ENCODE assay signal across 11 mouse cellular contexts in genomic region chr1:177308213-177308872, GRCm38 (mm10). TPM values are rescaled to one million over a fixed set of nuclear protein-coding genes. Genes with fewer than 3 reads are reported as not detected.
DNase-seq lines count a peak whose midpoint lies in the region; ATAC-seq and TF ChIP-seq lines count a peak whose summit lies in the region.
"Had no signal": no experiment of that assay in that cellular context is flagged by ENCODE, and none has a peak within 500 bp of the region (broad histone marks: within the 10 kb centered on the region; RNA-seq: fewer than 3 reads in every experiment).

No protein-coding gene starts in this region.

- DNase-seq in frontal cortex, postnatal 36 days (ENCODE audit: low spot score in 2 of 2) = peak; percentile 23 to 55
- DNase-seq in frontal cortex, postnatal 14 days (ENCODE audit: low spot score in 2 of 2) = no peak
- peak; percentile 21 for DNase-seq in lung, postnatal 10 days
- DNase-seq in lung, postnatal 14 days = no peak
- DNase-seq in midbrain, postnatal 0 days (ENCODE audit: low spot score) = peak; percentile 12
- DNase-seq in cerebellum, postnatal 36 days = no peak
- DNase-seq: kidney, postnatal 36 days had no signal

- 37% methylated on average over 5 of the region's 5 CpGs for WGBS in midbrain, postnatal 0 days
- 18% methylated on average over 5 of the region's 5 CpGs for WGBS in intestine, embryonic 15.5 days

- no peak overlapping the region for H3K9ac ChIP-seq in midbrain, postnatal 0 days (replicated peaks; ENCODE audit: low read length, poor library complexity, severe bottlenecking)
- no peak overlapping the region for H3K9ac ChIP-seq in intestine, embryonic 15.5 days
- H3K9ac ChIP-seq: neural tube, embryonic 13.5 days had no signal

- TF ChIP-seq CTCF in midbrain, postnatal 0 days (IDR thresholded peaks at IDR 0.05) = no peak

- peak; percentile 78 for ATAC-seq in common myeloid progenitor, adult 5-6 weeks (replicated peaks; ENCODE audit: low read depth, poor library complexity, severe bottlenecking)
- no peak for ATAC-seq in midbrain, postnatal 0 days (ENCODE audit: low FRiP score)
- no peak for ATAC-seq in intestine, embryonic 15.5 days
- ATAC-seq: CD4-positive, CD25-positive, alpha-beta regulatory T cell, adult 4 months had no signal

- no peaks in the 10 kb centered on the region for H3K27me3 ChIP-seq in midbrain, postnatal 0 days (ENCODE audit: insufficient read depth, low read length)
- H3K27me3 ChIP-seq in intestine, embryonic 15.5 days (replicated peaks) = no peaks in the 10 kb centered on the region
- H3K27me3 ChIP-seq: neural tube, embryonic 13.5 days had no signal

- H3K9me3 ChIP-seq in midbrain, postnatal 0 days (ENCODE audit: low read length) = no peaks in the 10 kb centered on the region
- H3K9me3 ChIP-seq in intestine, embryonic 15.5 days = no peaks in the 10 kb centered on the region
- H3K9me3 ChIP-seq: neural tube, embryonic 13.5 days had no signal

- no peaks in the 10 kb centered on the region for H3K4me1 ChIP-seq in midbrain, postnatal 0 days (ENCODE audit: insufficient read depth, low read length)
- H3K4me1 ChIP-seq in intestine, embryonic 15.5 days (replicated peaks) = no peaks in the 10 kb centered on the region
- H3K4me1 ChIP-seq: neural tube, embryonic 13.5 days had no signal

- no peak overlapping the region for H3K4me3 ChIP-seq in midbrain, postnatal 0 days (ENCODE audit: low read depth, low read length)
- H3K4me3 ChIP-seq in intestine, embryonic 15.5 days (replicated peaks) = no peak overlapping the region
- H3K4me3 ChIP-seq: neural tube, embryonic 13.5 days had no signal

- no peak overlapping the region for H3K4me2 ChIP-seq in midbrain, postnatal 0 days (ENCODE audit: low read depth, low read length, poor library complexity, severe bottlenecking)
- H3K4me2 ChIP-seq in intestine, embryonic 15.5 days (replicated peaks) = no peak overlapping the region
- H3K4me2 ChIP-seq: neural tube, embryonic 13.5 days had no signal

- no peak overlapping the region for H3K27ac ChIP-seq in midbrain, postnatal 0 days (ENCODE audit: low read depth, low read length)
- H3K27ac ChIP-seq in intestine, embryonic 15.5 days = no peak overlapping the region
- H3K27ac ChIP-seq: neural tube, embryonic 13.5 days had no signal

- H3K36me3 ChIP-seq in midbrain, postnatal 0 days (ENCODE audit: insufficient read depth, low read length) = no peaks in the 10 kb centered on the region
- no peaks in the 10 kb centered on the region for H3K36me3 ChIP-seq in intestine, embryonic 15.5 days
- H3K36me3 ChIP-seq: neural tube, embryonic 13.5 days had no signal

RNA-seq across cellular contexts. Expression of gene Akt3, which starts 50.3 kb away (rescaled TPM):
- total RNA-seq in common myeloid progenitor, adult 5-6 weeks (2017) = 67.3 and 70.5 TPM in 2 replicates
- total RNA-seq in midbrain, postnatal 0 days (2014; rRNA removed) = 92.6 and 94.8 TPM in 2 replicates
- 12.7 and 14.5 TPM in 2 replicates for polyA plus RNA-seq in midbrain, postnatal 0 days (2015; fragmentation: Nextera tagmentation; extraction: Ambion mirVana)
- polyA plus RNA-seq in intestine, embryonic 15.5 days (2015; fragmentation: Nextera tagmentation; extraction: Ambion mirVana) = 4.0 and 4.2 TPM in 2 replicates

Comparison
In these comparisons a context has a peak if more than half of its experiments do, and no peak if none do; other contexts are left out.
1. DNase-seq: peak in frontal cortex, postnatal 36 days (2 of 2), lung, postnatal 10 days (single experiment) and midbrain, postnatal 0 days (single experiment); none in frontal cortex, postnatal 14 days (0 of 2), lung, postnatal 14 days (single experiment) and cerebellum, postnatal 36 days (0 of 2).